Mouse (Mus musculus): Measurements from ENCODE around the gene Galnt15. TPM values are rescaled to one million over a fixed set of nuclear protein-coding genes. Genes with fewer than 3 reads are reported as not detected.

The Galnt15 gene
- total and polyA plus RNA-seq, 2 experiments from 2014 or later = 2.4 to 5.1 TPM

DNA sequence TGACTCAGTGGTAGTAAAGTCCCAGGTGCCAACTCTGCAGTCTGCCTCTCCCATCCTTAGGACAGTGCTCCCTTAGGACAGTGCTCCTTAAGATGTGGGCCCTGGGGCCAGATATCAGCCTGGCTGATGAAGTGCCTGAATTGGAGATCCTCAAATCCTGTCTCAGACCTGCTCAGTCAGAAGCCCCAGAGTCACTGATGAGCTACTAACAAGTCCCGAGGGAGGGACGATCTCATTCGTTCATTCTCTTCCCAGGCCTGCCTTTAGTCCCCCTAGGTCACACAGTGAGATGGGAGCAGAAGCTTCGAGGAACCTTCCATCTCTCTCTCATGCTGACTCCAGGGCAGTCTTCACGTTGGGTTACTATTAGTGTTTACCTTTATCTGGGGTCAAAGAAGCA is 1.3 kb downstream of the Galnt15 start:
- 73% methylated on average over 5 of the region's 5 CpGs for WGBS
- Histone ChIP-seq H3K4me3 (ENCODE audit: low read length) (no peak overlapping the region), H3K4me1 (ENCODE audit: insufficient read depth, low read length) (peaks cover 8% of the 10 kb centered on the region), H3K36me3 (ENCODE audit: insufficient read depth, low read length) (no peaks in the 10 kb centered on the region), H3K9ac (replicated peaks; ENCODE audit: low read length) (no peak overlapping the region), H3K4me2 (ENCODE audit: low read depth, low read length) (peak overlapping the region; percentile 45; the same call in 1 of the 2 replicates), H3K27me3 (ENCODE audit: insufficient read depth, low read length) (no peaks in the 10 kb centered on the region), H3K9me3 (ENCODE audit: low read length) (no peaks in the 10 kb centered on the region), H3K27ac (no peak overlapping the region)
- no peak for DNase-seq (ENCODE audit: low spot score)
- ATAC-seq = no peak
- no peak for TF ChIP-seq CTCF (IDR thresholded peaks at IDR 0.05; ENCODE audit: low read depth)

DNA sequence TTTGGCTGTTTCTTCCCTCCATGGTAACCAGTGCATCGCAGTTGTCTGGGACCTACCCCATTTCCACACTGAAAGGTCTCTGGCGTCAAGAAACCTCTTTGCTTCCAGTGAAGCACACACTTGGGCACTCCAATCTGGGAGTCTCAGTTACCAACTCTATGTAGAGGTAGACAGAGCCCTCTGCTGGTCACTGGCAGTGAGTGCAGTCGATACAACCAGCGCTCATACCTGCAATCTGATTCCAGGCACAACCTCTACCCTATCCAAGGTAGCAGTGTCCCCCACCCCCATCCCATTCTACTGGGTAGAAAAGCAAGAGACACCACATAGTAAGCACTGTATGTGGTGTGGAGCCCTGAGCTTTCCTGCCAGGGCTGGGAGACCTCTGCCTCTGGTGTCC is 3.7 kb downstream of the Galnt15 start:
- H3K4me1 ChIP-seq (ENCODE audit: insufficient read depth, low read length) = peaks cover 8% of the 10 kb centered on the region
- TF ChIP-seq CTCF (IDR thresholded peaks at IDR 0.05; ENCODE audit: low read depth) = peak; percentile 95
- H3K4me2 ChIP-seq (ENCODE audit: low read depth, low read length) = no peak overlapping the region
- H3K36me3 ChIP-seq (ENCODE audit: insufficient read depth, low read length) = no peaks in the 10 kb centered on the region
- H3K9me3 ChIP-seq (ENCODE audit: low read length) = no peaks in the 10 kb centered on the region
- H3K9ac ChIP-seq (replicated peaks; ENCODE audit: low read length) = no peak overlapping the region
- H3K27me3 ChIP-seq (ENCODE audit: insufficient read depth, low read length) = no peaks in the 10 kb centered on the region
- peak; percentile 88 for DNase-seq (ENCODE audit: low spot score)
- ATAC-seq = peak; percentile 58; the same call in 1 of the 2 replicates
- no peak overlapping the region for H3K27ac ChIP-seq
- 4% methylated on average over 4 of the region's 4 CpGs for WGBS
- H3K4me3 ChIP-seq (ENCODE audit: low read length) = no peak overlapping the region

- DNase-seq (ENCODE audit: low spot score) (no peak), ATAC-seq (no peak)
- Histone ChIP-seq H3K4me1 (ENCODE audit: insufficient read depth, low read length) (no peaks in the 10 kb centered on the region), H3K4me2 (ENCODE audit: low read depth, low read length) (no peak overlapping the region), H3K9ac (replicated peaks; ENCODE audit: low read length) (no peak overlapping the region), H3K27ac (no peak overlapping the region), H3K36me3 (ENCODE audit: insufficient read depth, low read length) (no peaks in the 10 kb centered on the region), H3K9me3 (ENCODE audit: low read length) (no peaks in the 10 kb centered on the region), H3K27me3 (ENCODE audit: insufficient read depth, low read length) (no peaks in the 10 kb centered on the region), H3K4me3 (ENCODE audit: low read length) (no peak overlapping the region)
- no peak for TF ChIP-seq CTCF (IDR thresholded peaks at IDR 0.05; ENCODE audit: low read depth)
- 60% methylated on average over 5 of the region's 5 CpGs for whole genome bisulfite sequencing
Measured at GRCm38 (mm10) chr14:32036482-32036881, 7.7 kb downstream of the Galnt15 start.

- Histone ChIP-seq H3K9me3 (ENCODE audit: low read length) (no peaks in the 10 kb centered on the region), H3K4me3 (ENCODE audit: low read length) (no peak overlapping the region), H3K4me2 (ENCODE audit: low read depth, low read length) (no peak overlapping the region), H3K27me3 (ENCODE audit: insufficient read depth, low read length) (no peaks in the 10 kb centered on the region), H3K36me3 (ENCODE audit: insufficient read depth, low read length) (no peaks in the 10 kb centered on the region), H3K27ac (no peak overlapping the region), H3K4me1 (ENCODE audit: insufficient read depth, low read length) (no peaks in the 10 kb centered on the region), H3K9ac (replicated peaks; ENCODE audit: low read length) (no peak overlapping the region)
- no peak for DNase-seq (ENCODE audit: low spot score)
- no peak for ATAC-seq
- whole genome bisulfite sequencing = 84% methylated on average over 8 of the region's 8 CpGs
- TF ChIP-seq CTCF (IDR thresholded peaks at IDR 0.05; ENCODE audit: low read depth) = no peak
Measured at GRCm38 (mm10) chr14:32037661-32038252, 9.0 kb downstream of the Galnt15 start.

DNA sequence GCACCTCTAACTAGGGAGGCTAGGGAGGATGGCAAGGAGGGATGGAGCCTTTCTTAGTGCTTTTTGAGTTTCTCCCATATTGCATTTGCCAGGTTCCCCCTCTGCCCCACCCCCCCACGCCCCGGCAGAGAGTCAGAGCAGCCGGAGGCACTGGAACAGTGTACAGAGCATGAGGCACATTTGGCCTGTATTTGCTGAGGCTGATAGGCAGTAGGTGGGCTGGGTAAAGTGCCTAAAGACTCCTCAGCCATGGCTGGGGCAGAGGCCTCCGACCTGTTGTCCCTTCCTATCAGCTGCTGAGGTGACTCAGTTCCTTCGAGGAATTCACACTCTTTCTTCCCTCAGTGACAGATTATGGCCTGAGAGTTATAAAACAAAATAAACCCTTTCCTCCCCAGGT is 13.3 kb downstream of the Galnt15 start:
- 75% methylated on average over 5 of the region's 5 CpGs for WGBS

DNA sequence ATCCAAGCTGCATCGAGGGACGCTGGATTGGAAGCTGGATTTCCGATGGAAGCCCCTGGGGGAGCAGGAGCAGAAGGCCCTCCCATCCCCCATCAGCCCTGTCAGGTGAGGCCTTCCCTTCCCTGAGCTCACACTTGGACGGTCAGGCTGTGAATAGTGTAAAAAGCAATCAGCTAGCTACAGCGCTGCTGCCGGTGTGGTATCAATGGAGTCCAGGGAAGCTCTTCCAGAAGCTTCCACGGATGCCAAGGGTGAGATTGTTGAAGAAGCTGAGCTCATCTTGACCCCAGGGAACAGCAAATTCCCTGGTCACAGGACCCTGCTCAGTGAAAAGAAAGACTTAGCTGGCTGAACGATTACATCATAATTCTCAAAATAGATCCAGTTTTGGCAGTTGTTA is 17.6 kb downstream of the Galnt15 start:
- no peak overlapping the region for H3K9ac ChIP-seq (replicated peaks; ENCODE audit: low read length)
- H3K36me3 ChIP-seq (ENCODE audit: insufficient read depth, low read length) = no peaks in the 10 kb centered on the region
- H3K9me3 ChIP-seq (ENCODE audit: low read length) = no peaks in the 10 kb centered on the region
- H3K27ac ChIP-seq = no peak overlapping the region
- H3K4me3 ChIP-seq (ENCODE audit: low read length) = no peak overlapping the region
- no peak for TF ChIP-seq CTCF (IDR thresholded peaks at IDR 0.05; ENCODE audit: low read depth)
- WGBS = 66% methylated on average over 8 of the region's 8 CpGs
- DNase-seq (ENCODE audit: low spot score) (peak; percentile 8), ATAC-seq (no peak)
- no peaks in the 10 kb centered on the region for H3K4me1 ChIP-seq (ENCODE audit: insufficient read depth, low read length)
- H3K27me3 ChIP-seq (ENCODE audit: insufficient read depth, low read length) = no peaks in the 10 kb centered on the region
- H3K4me2 ChIP-seq (ENCODE audit: low read depth, low read length) = no peak overlapping the region

More for the DNA sequence above, 13.3 kb downstream of the Galnt15 start:
- H3K9me3 ChIP-seq (ENCODE audit: low read length) = no peaks in the 10 kb centered on the region
- H3K9ac ChIP-seq (replicated peaks; ENCODE audit: low read length) = no peak overlapping the region
- no peak overlapping the region for H3K4me2 ChIP-seq (ENCODE audit: low read depth, low read length)
- no peak for DNase-seq (ENCODE audit: low spot score)
- no peak overlapping the region for H3K4me3 ChIP-seq (ENCODE audit: low read length)
- TF ChIP-seq CTCF (IDR thresholded peaks at IDR 0.05; ENCODE audit: low read depth) = no peak
- H3K36me3 ChIP-seq (ENCODE audit: insufficient read depth, low read length) = no peaks in the 10 kb centered on the region
- no peak overlapping the region for H3K27ac ChIP-seq
- ATAC-seq = no peak
- no peaks in the 10 kb centered on the region for H3K27me3 ChIP-seq (ENCODE audit: insufficient read depth, low read length)
- H3K4me1 ChIP-seq (ENCODE audit: insufficient read depth, low read length) = no peaks in the 10 kb centered on the region

DNA sequence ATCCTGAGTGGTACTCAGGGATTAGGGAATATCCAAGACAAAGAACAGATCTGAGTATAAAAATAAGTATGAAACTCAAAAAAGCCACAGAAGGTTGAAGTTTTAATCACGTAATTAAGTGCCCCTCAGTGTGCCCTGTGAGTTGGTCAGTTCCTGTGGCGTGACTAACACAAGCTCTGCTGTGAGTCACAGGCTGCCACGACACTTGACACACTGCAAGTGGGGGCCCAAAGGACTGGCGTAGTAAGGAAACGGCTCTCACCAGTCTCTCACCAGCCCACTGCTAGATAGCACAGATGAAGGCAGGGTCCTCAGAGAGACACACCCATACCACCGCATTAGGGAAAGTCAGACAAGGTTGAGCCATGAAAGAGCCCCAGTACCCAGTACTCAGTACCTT is 21.4 kb downstream of the Galnt15 start:
- DNase-seq (ENCODE audit: low spot score) = no peak
- TF ChIP-seq CTCF (IDR thresholded peaks at IDR 0.05; ENCODE audit: low read depth) = no peak
- no peaks in the 10 kb centered on the region for H3K36me3 ChIP-seq (ENCODE audit: insufficient read depth, low read length)
- H3K4me1 ChIP-seq (ENCODE audit: insufficient read depth, low read length) = no peaks in the 10 kb centered on the region
- ATAC-seq = no peak
- H3K27ac ChIP-seq = no peak overlapping the region
- no peaks in the 10 kb centered on the region for H3K9me3 ChIP-seq (ENCODE audit: low read length)
- no peaks in the 10 kb centered on the region for H3K27me3 ChIP-seq (ENCODE audit: insufficient read depth, low read length)
- WGBS = 79% methylated on average over 6 of the region's 6 CpGs
- H3K9ac ChIP-seq (replicated peaks; ENCODE audit: low read length) = no peak overlapping the region
- no peak overlapping the region for H3K4me2 ChIP-seq (ENCODE audit: low read depth, low read length)
- no peak overlapping the region for H3K4me3 ChIP-seq (ENCODE audit: low read length)
